Mouse (Mus musculus) embryonic facial prominence, embryonic 15.5 days (tissue): ENCODE results near the gene Bex1. TPM values are rescaled to one million over a fixed set of nuclear protein-coding genes. Genes with fewer than 3 reads are reported as not detected.

Source experiments
- ATAC-seq: fragments of 200-750 bp; cut with Nextera tagmentation; 2 replicates; pipeline ENCODE4 v1.8.0; 2017; ENCODE audit warnings: low read depth, moderate TSS enrichment; ENCODE audit not compliant: insufficient number of reproducible peaks, low FRiP score, low TSS enrichment
- H3K27ac ChIP-seq: fragments of 300-500 bp; sonication (generic); replicated peaks from 2 replicates; pipeline ENCODE4 v1.5.1; 2015; ENCODE audit warnings: mild to moderate bottlenecking, inconsistent platforms
- H3K27me3 ChIP-seq: fragments of 300-500 bp; sonication (generic); 2 replicates; pipeline ENCODE4 v1.6.1; 2015; ENCODE audit warnings: inconsistent platforms
- H3K36me3 ChIP-seq: fragments of 300-500 bp; sonication (generic); 2 replicates; pipeline ENCODE4 v1.6.1; 2015; ENCODE audit warnings: mild to moderate bottlenecking, inconsistent platforms
- H3K4me1 ChIP-seq: fragments of 300-500 bp; sonication (generic); 2 replicates; pipeline ENCODE4 v1.6.1; 2015; ENCODE audit warnings: inconsistent platforms
- H3K4me2 ChIP-seq: fragments of 300-500 bp; sonication (generic); replicated peaks from 2 replicates; pipeline ENCODE4 v1.6.1; 2015; ENCODE audit warnings: mild to moderate bottlenecking, inconsistent platforms
- H3K4me3 ChIP-seq: fragments of 300-500 bp; sonication (generic); replicated peaks from 2 replicates; pipeline ENCODE4 v1.5.1; 2015; ENCODE audit warnings: mild to moderate bottlenecking, inconsistent platforms
- H3K9ac ChIP-seq: fragments of 300-500 bp; sonication (generic); 2 replicates; pipeline ENCODE4 v1.6.1; 2015; ENCODE audit warnings: inconsistent platforms
- H3K9me3 ChIP-seq: fragments of 300-500 bp; sonication (generic); replicated peaks from 2 replicates; pipeline ENCODE4 v1.6.1; 2016; ENCODE audit warnings: inconsistent platforms
- WGBS: fragments of 180-500 bp; shearing (Covaris S2); methylation state at CpG from one replicate; pipeline ENCODE4 v1.1.7; 2015; 5-methylcytosine and 5-hydroxymethylcytosine counted together
- polyA plus RNA-seq: library from polyadenylated mRNA; unstranded; fragments of >200 nt; fragmentation: Nextera tagmentation; extraction: Ambion mirVana; gene quantifications from 2 replicates; pipeline ENCODE4 v1.2.1, GENCODE M21; 2015

Bex1 gene
- polyA plus RNA-seq, 1 experiment from 2014 or later: 112 TPM

- Histone ChIP-seq H3K9me3 (no peaks in the 10 kb centered on the region), H3K4me2 (no peak overlapping the region), H3K9ac (no peak overlapping the region), H3K27me3 (no peaks in the 10 kb centered on the region), H3K36me3 (no peaks in the 10 kb centered on the region), H3K27ac (no peak overlapping the region), H3K4me1 (no peaks in the 10 kb centered on the region), H3K4me3 (no peak overlapping the region)
- WGBS: 62% methylated on average over 1 of the region's 1 CpGs
- ATAC-seq: no peak
Measured at GRCm38 (mm10) chrX:136216303-136216702, 990 bp upstream of the Bex1 start.

- WGBS: 62% methylated on average over 2 of the region's 2 CpGs
- no peaks in the 10 kb centered on the region for H3K4me1 ChIP-seq
- H3K4me3 ChIP-seq: no peak overlapping the region
- H3K9ac ChIP-seq: no peak overlapping the region
- no peaks in the 10 kb centered on the region for H3K27me3 ChIP-seq
- no peaks in the 10 kb centered on the region for H3K9me3 ChIP-seq
- no peak overlapping the region for H3K27ac ChIP-seq
- H3K4me2 ChIP-seq: no peak overlapping the region
- ATAC-seq: no peak
- H3K36me3 ChIP-seq: no peaks in the 10 kb centered on the region
Measured at GRCm38 (mm10) chrX:136213396-136213795, 1.9 kb downstream of the Bex1 start.

- Histone ChIP-seq H3K9me3 (no peaks in the 10 kb centered on the region), H3K36me3 (no peaks in the 10 kb centered on the region), H3K4me1 (no peaks in the 10 kb centered on the region), H3K4me2 (no peak overlapping the region), H3K4me3 (no peak overlapping the region), H3K27me3 (no peaks in the 10 kb centered on the region), H3K9ac (no peak overlapping the region), H3K27ac (no peak overlapping the region)
- ATAC-seq: no peak
- 83% methylated on average over 6 of the region's 6 CpGs for WGBS
Measured at GRCm38 (mm10) chrX:136204406-136204805, 10.9 kb downstream of the Bex1 start.

- peak within 1 kb of the TSS; percentile 43 for H3K4me3 ChIP-seq
- H3K27ac ChIP-seq: no peak within 1 kb of the TSS
- H3K27me3 ChIP-seq: no peaks in the 10 kb centered on the region
- peak within 1 kb of the TSS; percentile 51 for H3K4me2 ChIP-seq
- ATAC-seq: peak; percentile 65; the same call in 1 of the 2 replicates
- H3K9ac ChIP-seq: 0 out of 2 replicates have a peak within 1 kb of the TSS, but pooled peaks have one; percentile 18
- no peaks in the 10 kb centered on the region for H3K9me3 ChIP-seq
- no peaks in the 10 kb centered on the region for H3K36me3 ChIP-seq
- H3K4me1 ChIP-seq: no peaks in the 10 kb centered on the region
- WGBS: 13% methylated on average over 9 of the region's 9 CpGs
Measured at GRCm38 (mm10) chrX:136203664-136204066, 11.6 kb downstream of the Bex1 start, which contains the start of gene Tceal5. Gene Tceal5, minus strand, starts transcription at chrX:136203876.

- H3K27me3 ChIP-seq: no peaks in the 10 kb centered on the region
- WGBS: 21% methylated on average over 7 of the region's 7 CpGs
- H3K4me2 ChIP-seq: peak overlapping the region; percentile 51
- H3K9ac ChIP-seq: 0 out of 2 replicates have a peak overlapping the region, but pooled peaks have one; percentile 18
- H3K4me1 ChIP-seq: no peaks in the 10 kb centered on the region
- H3K27ac ChIP-seq: no peak overlapping the region
- H3K4me3 ChIP-seq: peak overlapping the region; percentile 43
- 0 out of 2 replicates have a peak, but pooled peaks have one; percentile 11 for ATAC-seq
- no peaks in the 10 kb centered on the region for H3K36me3 ChIP-seq
- no peaks in the 10 kb centered on the region for H3K9me3 ChIP-seq
Measured at GRCm38 (mm10) chrX:136203257-136203656, 12.1 kb downstream of the Bex1 start.

- Histone ChIP-seq H3K4me2 (no peak overlapping the region), H3K9me3 (no peaks in the 10 kb centered on the region), H3K9ac (no peak overlapping the region), H3K4me1 (no peaks in the 10 kb centered on the region), H3K36me3 (no peaks in the 10 kb centered on the region), H3K4me3 (no peak overlapping the region), H3K27ac (no peak overlapping the region), H3K27me3 (no peaks in the 10 kb centered on the region)
- 59% methylated on average over 1 of the region's 1 CpGs for WGBS
- ATAC-seq: no peak
Measured at GRCm38 (mm10) chrX:136196873-136197272, 18.4 kb downstream of the Bex1 start.

GRCm38 (mm10) chrX:136195193-136195944 is 19.9 kb downstream of the Bex1 start:
- Histone ChIP-seq H3K9ac (no peak overlapping the region), H3K9me3 (no peaks in the 10 kb centered on the region), H3K4me2 (no peak overlapping the region), H3K27ac (no peak overlapping the region), H3K4me1 (no peaks in the 10 kb centered on the region), H3K27me3 (no peaks in the 10 kb centered on the region), H3K36me3 (no peaks in the 10 kb centered on the region), H3K4me3 (no peak overlapping the region)
- no peak for ATAC-seq
- WGBS: 80% methylated on average over 16 of the region's 16 CpGs

- no peaks in the 10 kb centered on the region for H3K4me1 ChIP-seq
- no peaks in the 10 kb centered on the region for H3K36me3 ChIP-seq
- WGBS: 89% methylated on average over 1 of the region's 1 CpGs
- no peak for ATAC-seq
- H3K4me3 ChIP-seq: no peak overlapping the region
- no peaks in the 10 kb centered on the region for H3K9me3 ChIP-seq
- H3K4me2 ChIP-seq: no peak overlapping the region
- no peak overlapping the region for H3K27ac ChIP-seq
- H3K9ac ChIP-seq: no peak overlapping the region
- no peaks in the 10 kb centered on the region for H3K27me3 ChIP-seq
Measured at GRCm38 (mm10) chrX:136183107-136183506, 32.2 kb downstream of the Bex1 start.

GRCm38 (mm10) chrX:136180897-136181553 is 34.3 kb downstream of the Bex1 start:
- ATAC-seq: no peak
- Histone ChIP-seq H3K27me3 (no peaks in the 10 kb centered on the region), H3K27ac (no peak overlapping the region), H3K4me3 (no peak overlapping the region), H3K36me3 (no peaks in the 10 kb centered on the region), H3K4me2 (no peak overlapping the region), H3K9me3 (no peaks in the 10 kb centered on the region), H3K4me1 (no peaks in the 10 kb centered on the region), H3K9ac (no peak overlapping the region)
- 31% methylated on average over 11 of the region's 11 CpGs for WGBS

- WGBS: 23% methylated on average over 10 of the region's 10 CpGs
- no peak for ATAC-seq
- H3K9ac ChIP-seq: no peak overlapping the region
Measured at GRCm38 (mm10) chrX:136172786-136173185, 42.5 kb downstream of the Bex1 start.

GRCm38 (mm10) chrX:136172118-136172551 is 43.2 kb downstream of the Bex1 start, which contains the start of gene Tceal8:
Gene Tceal8, minus strand, starts transcription at chrX:136172342.
- no peaks in the 10 kb centered on the region for H3K4me1 ChIP-seq
- H3K27me3 ChIP-seq: no peaks in the 10 kb centered on the region; the same call in 1 of the 2 replicates
- H3K4me2 ChIP-seq: peak within 1 kb of the TSS; percentile 42
- peak within 1 kb of the TSS; percentile 91 for H3K27ac ChIP-seq
- 24% methylated on average over 10 of the region's 10 CpGs for WGBS
- H3K4me3 ChIP-seq: peak within 1 kb of the TSS; percentile 59
- no peaks in the 10 kb centered on the region for H3K36me3 ChIP-seq
- no peaks in the 10 kb centered on the region for H3K9me3 ChIP-seq
- peak within 1 kb of the TSS; percentile 56 for H3K9ac ChIP-seq
- ATAC-seq: peak; percentile 93

More at GRCm38 (mm10) chrX:136172786-136173185, 42.5 kb downstream of the Bex1 start:
- H3K36me3 ChIP-seq: no peaks in the 10 kb centered on the region
- no peaks in the 10 kb centered on the region for H3K4me1 ChIP-seq
- peak overlapping the region; percentile 91 for H3K27ac ChIP-seq
- H3K27me3 ChIP-seq: no peaks in the 10 kb centered on the region; the same call in 1 of the 2 replicates
- no peaks in the 10 kb centered on the region for H3K9me3 ChIP-seq
- peak overlapping the region; percentile 59 for H3K4me3 ChIP-seq
- peak overlapping the region; percentile 38 for H3K4me2 ChIP-seq
